Mouse (Mus musculus) liver, embryonic 14.5 days (tissue): ENCODE measurements around the gene Tgfbr3. TPM values are rescaled to one million over a fixed set of nuclear protein-coding genes. Genes with fewer than 3 reads are reported as not detected.

Experiments used
- ATAC-seq: fragments of 200-750 bp; cut with Nextera tagmentation; 2 replicates; pipeline ENCODE4 v1.8.0; 2017; ENCODE audit warnings: moderate number of reproducible peaks, mild to moderate bottlenecking, moderate library complexity; ENCODE audit not compliant: insufficient read depth
- DNase-seq, 3 experiments: peaks; one replicate each; pipeline ENCODE4 v3.0.0-alpha.2; 2012 to 2013; ENCODE audit warnings: low read depth in 3 of 3, low spot score in 3 of 3
- H3K27ac ChIP-seq: fragments of 300-500 bp; sonication (generic); 2 replicates; pipeline ENCODE4 v1.5.1; 2014; ENCODE audit warnings: moderate library complexity, mild to moderate bottlenecking, control low read depth, inconsistent platforms
- H3K27me3 ChIP-seq: fragments of 300-500 bp; sonication (generic); 2 replicates; pipeline ENCODE4 v1.6.1; 2014; ENCODE audit warnings: mild to moderate bottlenecking, low read length, moderate library complexity; ENCODE audit not compliant: control insufficient read depth, insufficient read depth
- H3K36me3 ChIP-seq: fragments of 300-500 bp; sonication (generic); replicated peaks from 2 replicates; pipeline ENCODE4 v1.6.1; 2014; ENCODE audit warnings: low read depth; ENCODE audit not compliant: control insufficient read depth, insufficient read depth
- H3K4me1 ChIP-seq, 2 experiments: fragments of 200-500 bp in 1 of 2; fragments of 300-500 bp in 1 of 2; sonication (generic) in 1 of 2; replicated peaks; 2 replicates each; pipeline ENCODE4 v1.6.1; 2012 to 2014; ENCODE audit warnings: antibody characterized with exemption in 1 of 2, inconsistent platforms in 1 of 2, low read length in 1 of 2; ENCODE audit not compliant: control insufficient read depth in 2 of 2, insufficient read depth in 2 of 2
- H3K4me2 ChIP-seq: fragments of 300-500 bp; sonication (generic); 2 replicates; pipeline ENCODE4 v1.6.1; 2014; ENCODE audit warnings: low read depth, mild to moderate bottlenecking, control low read depth, moderate library complexity
- H3K4me3 ChIP-seq, 2 experiments: fragments of 200-500 bp in 1 of 2; fragments of 300-500 bp in 1 of 2; sonication (generic) in 1 of 2; 2 replicates each; pipeline ENCODE4 v1.5.1; 2012 to 2014; ENCODE audit warnings: low read depth in 2 of 2, low read length in 2 of 2, mild to moderate bottlenecking in 2 of 2, control low read depth in 1 of 2, inconsistent platforms in 1 of 2, moderate library complexity in 1 of 2; ENCODE audit not compliant: insufficient read depth in 1 of 2
- H3K9ac ChIP-seq: fragments of 300-500 bp; sonication (generic); replicated peaks from 2 replicates; pipeline ENCODE4 v1.6.1; 2014; ENCODE audit warnings: mild to moderate bottlenecking, control low read depth, moderate library complexity
- H3K9me3 ChIP-seq: fragments of 300-500 bp; sonication (generic); 2 replicates; pipeline ENCODE4 v1.6.1; 2016; ENCODE audit warnings: low read length, mixed read lengths; ENCODE audit not compliant: control insufficient read depth
- CTCF ChIP-seq: IDR thresholded peaks from 2 replicates; pipeline ENCODE4 v1.5.1; 2016; ENCODE audit warnings: antibody characterized with exemption, low read depth, control low read depth
- EP300 ChIP-seq: IDR thresholded peaks from 2 replicates; pipeline ENCODE4 v1.6.1; 2016; ENCODE audit warnings: antibody characterized with exemption, low read depth
- WGBS: fragments of 180-500 bp; shearing (Covaris S2); extraction: QIAGEN DNeasy Blood & Tissue Kit; methylation state at CpG from one replicate; pipeline ENCODE4 v1.1.7; 2014; ENCODE audit not compliant: insufficient replicate concordance; 5-methylcytosine and 5-hydroxymethylcytosine counted together
- polyA plus RNA-seq, 2 experiments: library from polyadenylated mRNA; depleted of rRNA in 1 of 2; stranded (reverse) in 1 of 2; unstranded in 1 of 2; fragments of >200 nt; fragmentation: Nextera tagmentation in 1 of 2; extraction: Ambion mirVana in 1 of 2; gene quantifications; 2 replicates each; pipeline versions ENCODE4 v1.2.1 to v1.2.3; 2012 to 2014

The Tgfbr3 gene
- polyA plus RNA-seq, 2 experiments, result 4.3 to 7.5 TPM

DNA sequence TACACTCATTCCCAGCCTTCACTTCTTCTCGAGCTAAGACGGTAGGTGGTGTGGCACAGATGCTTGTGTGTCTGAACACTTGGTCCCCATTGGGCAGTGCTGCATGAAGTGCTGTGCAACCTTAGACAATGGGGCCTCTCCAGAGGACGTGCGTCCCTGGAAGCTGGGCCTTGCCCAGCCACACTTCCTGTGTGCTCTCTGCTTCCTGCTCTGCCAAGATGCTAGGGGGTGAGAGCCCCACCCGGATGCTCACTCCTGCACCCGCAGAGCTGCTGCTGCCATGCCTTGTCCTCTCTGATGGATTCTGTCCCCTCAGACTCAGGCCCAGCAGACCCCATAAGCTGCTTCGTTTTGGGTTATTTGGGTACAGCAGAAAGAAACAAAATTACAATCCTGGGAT, 188.3 kb downstream of the Tgfbr3 start:
- no peak overlapping the region for H3K4me2 ChIP-seq
- H3K4me3 ChIP-seq, result no peak overlapping the region
- H3K27ac ChIP-seq, result no peak overlapping the region
- H3K36me3 ChIP-seq, result no peaks in the 10 kb centered on the region
- TF ChIP-seq CTCF, result no peak
- TF ChIP-seq EP300, result no peak
- H3K9me3 ChIP-seq, result no peaks in the 10 kb centered on the region
- no peaks in the 10 kb centered on the region for H3K27me3 ChIP-seq
- ATAC-seq (no peak), DNase-seq (no peak)
- H3K9ac ChIP-seq, result no peak overlapping the region
- H3K4me1 ChIP-seq, result peaks cover 7 to 11% of the 10 kb centered on the region in 2 experiments; a peak in 3 of 4 replicates
- WGBS, result 37% methylated on average over 7 of the region's 7 CpGs

- Histone ChIP-seq H3K9ac (no peak overlapping the region), H3K9me3 (no peaks in the 10 kb centered on the region), H3K27me3 (no peaks in the 10 kb centered on the region), H3K27ac (no peak overlapping the region), H3K4me3 (no peak overlapping the region), H3K4me2 (no peak overlapping the region), H3K36me3 (no peaks in the 10 kb centered on the region), H3K4me1 (peaks cover 7 to 11% of the 10 kb centered on the region in 2 experiments; a peak in 3 of 4 replicates)
- DNase-seq (no peak), ATAC-seq (no peak)
- TF ChIP-seq EP300 (no peak), CTCF (no peak)
- WGBS, result 58% methylated on average over 3 of the region's 3 CpGs
These were observed 189.8 kb downstream of the Tgfbr3 start for GRCm38 (mm10) chr5:107099634-107100033.

- Histone ChIP-seq H3K9ac (no peak overlapping the region), H3K27me3 (no peaks in the 10 kb centered on the region), H3K4me3 (no peak overlapping the region), H3K4me2 (no peak overlapping the region), H3K27ac (no peak overlapping the region), H3K4me1 (peaks cover 7 to 11% of the 10 kb centered on the region in 2 experiments; a peak in 3 of 4 replicates), H3K9me3 (no peaks in the 10 kb centered on the region), H3K36me3 (no peaks in the 10 kb centered on the region)
- 66% methylated on average over 6 of the region's 6 CpGs for WGBS
- TF ChIP-seq CTCF (no peak), EP300 (no peak)
- DNase-seq, result no peak
- no peak for ATAC-seq
These were observed 190.4 kb downstream of the Tgfbr3 start for GRCm38 (mm10) chr5:107099076-107099475.

- Histone ChIP-seq H3K9ac (no peak overlapping the region), H3K27ac (no peak overlapping the region), H3K36me3 (no peaks in the 10 kb centered on the region), H3K4me1 (peaks cover 7 to 8% of the 10 kb centered on the region in 2 experiments; a peak in 3 of 4 replicates), H3K27me3 (no peaks in the 10 kb centered on the region), H3K9me3 (no peaks in the 10 kb centered on the region), H3K4me2 (no peak overlapping the region), H3K4me3 (no peak overlapping the region)
- ATAC-seq (no peak), DNase-seq (no peak)
- WGBS, result 57% methylated on average over 5 of the region's 5 CpGs
- TF ChIP-seq EP300, result no peak
- no peak for TF ChIP-seq CTCF
These were observed 191.4 kb downstream of the Tgfbr3 start for GRCm38 (mm10) chr5:107098007-107098406.

GRCm38 (mm10) chr5:107097314-107097713, 192.1 kb downstream of the Tgfbr3 start:
- ATAC-seq (peak; percentile 39; the same call in 1 of the 2 replicates), DNase-seq (no peak)
- Histone ChIP-seq H3K4me1 (peaks cover 7 to 8% of the 10 kb centered on the region in 2 experiments; a peak in 3 of 4 replicates), H3K9me3 (no peaks in the 10 kb centered on the region), H3K27me3 (no peaks in the 10 kb centered on the region), H3K36me3 (no peaks in the 10 kb centered on the region), H3K9ac (no peak overlapping the region), H3K27ac (no peak overlapping the region), H3K4me3 (no peak overlapping the region), H3K4me2 (no peak overlapping the region)
- no peak for TF ChIP-seq EP300
- TF ChIP-seq CTCF, result no peak
- 52% methylated on average over 7 of the region's 7 CpGs for WGBS
